In the genomic region with DNA sequence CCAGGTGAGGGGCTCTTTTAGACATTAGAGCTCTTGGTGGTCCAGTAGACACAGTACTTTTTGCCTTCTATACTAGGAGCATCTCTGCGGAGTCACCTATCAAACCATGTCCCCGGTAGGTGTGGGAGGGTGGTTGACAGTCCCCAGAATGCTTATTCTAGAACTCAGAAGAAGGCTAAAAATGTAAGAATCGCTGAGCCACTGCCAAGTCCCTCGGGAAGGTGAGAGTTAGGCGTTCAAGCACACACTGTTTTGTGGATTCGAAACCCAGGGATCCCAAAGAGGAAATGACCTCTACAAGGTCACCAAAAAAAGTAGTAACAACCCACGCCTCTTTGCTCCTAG, we compare ENCODE assay signal across 11 mouse cellular contexts. TPM values are rescaled to one million over a fixed set of nuclear protein-coding genes. Genes with fewer than 3 reads are reported as not detected.
DNase-seq lines count a peak whose midpoint lies in the region; ATAC-seq lines count a peak whose summit lies in the region.
"Had no signal": no experiment of that assay in that cellular context is flagged by ENCODE, and none has a peak within 500 bp of the region (broad histone marks: within the 10 kb centered on the region; RNA-seq: fewer than 3 reads in every experiment).

No protein-coding gene starts in this region.

- 58% methylated on average over 7 of the region's 7 CpGs for WGBS in heart, embryonic 13.5 days

- no peak overlapping the region for H3K4me3 ChIP-seq in heart, embryonic 13.5 days
- H3K4me3 ChIP-seq: limb, embryonic 10.5 days; neural tube, embryonic 15.5 days had no signal

- DNase-seq in cerebellum, adult 9-10 months = peak; percentile 55
- no peak for DNase-seq in cerebellum, postnatal 36 days
- DNase-seq in left cerebral cortex, adult 11 months (ENCODE audit: low spot score) = peak; percentile 57
- no peak for DNase-seq in left cerebral cortex, postnatal 10 days (ENCODE audit: extremely low spot score in 1 of 2, low spot score in 2 of 2)
- DNase-seq in right cerebral cortex, adult 2 months (ENCODE audit: low spot score in 2 of 2) = peak; percentile 76 to 80
- DNase-seq in ovary, postnatal 36 days (ENCODE audit: low spot score) = no peak
- DNase-seq: midbrain, embryonic 14.5 days had no signal

- peak overlapping the region; percentile 66 for H3K9ac ChIP-seq in heart, embryonic 13.5 days
- H3K9ac ChIP-seq: neural tube, embryonic 15.5 days had no signal

- H3K9me3 ChIP-seq in heart, embryonic 13.5 days = no peaks in the 10 kb centered on the region
- H3K9me3 ChIP-seq: limb, embryonic 10.5 days; neural tube, embryonic 15.5 days had no signal

- intact Hi-C loops in left cerebral cortex, postnatal 10 days (cut with DNase I) = no loop called here

- no peak overlapping the region for H3K4me2 ChIP-seq in heart, embryonic 13.5 days
- H3K4me2 ChIP-seq: neural tube, embryonic 15.5 days had no signal

- peak overlapping the region; percentile 84 for H3K27ac ChIP-seq in heart, embryonic 13.5 days (replicated peaks)
- H3K27ac ChIP-seq: limb, embryonic 10.5 days; neural tube, embryonic 15.5 days had no signal

- no peak for ATAC-seq in heart, embryonic 13.5 days (ENCODE audit: extremely low read depth, insufficient number of reproducible peaks, low FRiP score, low TSS enrichment)
- no peak for ATAC-seq in megakaryocyte, adult 5-6 weeks (ENCODE audit: poor library complexity, severe bottlenecking)

- H3K27me3 ChIP-seq in heart, embryonic 13.5 days (replicated peaks) = no peaks in the 10 kb centered on the region
- H3K27me3 ChIP-seq: neural tube, embryonic 15.5 days had no signal

- peaks cover 83% of the 10 kb centered on the region for H3K36me3 ChIP-seq in heart, embryonic 13.5 days
- H3K36me3 ChIP-seq: limb, embryonic 10.5 days; neural tube, embryonic 15.5 days had no signal

- H3K4me1 ChIP-seq in heart, embryonic 13.5 days = peaks cover 48% of the 10 kb centered on the region

RNA-seq across cellular contexts. Expression of a gene that starts 48.7 kb away (rescaled TPM):
- total RNA-seq in left cerebral cortex, postnatal 10 days (2021) = 10 to 100 TPM; 10.5 to 11.3 TPM
- 171 and 182 TPM in 2 replicates for polyA plus RNA-seq in heart, embryonic 13.5 days (2015; fragmentation: Nextera tagmentation; extraction: Ambion mirVana)
- total RNA-seq in megakaryocyte, adult 5-6 weeks (2015) = 0.13 and 0.23 TPM in 2 replicates
- 0.26 and 0.69 TPM in 2 replicates for total RNA-seq in megakaryocyte, adult 5-6 weeks (2017)

RNA-seq across cellular contexts. Expression of a gene that starts 51.0 kb away (rescaled TPM):
- total RNA-seq in left cerebral cortex, postnatal 10 days (2021) = 10 to 100 TPM; 48.7 to 53.1 TPM
- 43.8 and 45.3 TPM in 2 replicates for polyA plus RNA-seq in heart, embryonic 13.5 days (2015; fragmentation: Nextera tagmentation; extraction: Ambion mirVana)
- 53.8 and 57.3 TPM in 2 replicates for total RNA-seq in megakaryocyte, adult 5-6 weeks (2015)
- 67.1 and 70.0 TPM in 2 replicates for total RNA-seq in megakaryocyte, adult 5-6 weeks (2017)

RNA-seq across cellular contexts. Expression of a gene that starts 51.1 kb away (rescaled TPM):
- 10 to 100 TPM; 16.5 to 16.9 TPM for total RNA-seq in left cerebral cortex, postnatal 10 days (2021)
- 25.9 and 26.8 TPM in 2 replicates for polyA plus RNA-seq in heart, embryonic 13.5 days (2015; fragmentation: Nextera tagmentation; extraction: Ambion mirVana)
- 21.5 and 22.1 TPM in 2 replicates for total RNA-seq in megakaryocyte, adult 5-6 weeks (2015)
- 26.3 and 26.5 TPM in 2 replicates for total RNA-seq in megakaryocyte, adult 5-6 weeks (2017)

Comparison
In these comparisons a context has a peak if more than half of its experiments do, and no peak if none do; other contexts are left out.
1. DNase-seq: peak in cerebellum, adult 9-10 months (single experiment), left cerebral cortex, adult 11 months (single experiment) and right cerebral cortex, adult 2 months (2 of 2); none in cerebellum, postnatal 36 days (0 of 2), left cerebral cortex, postnatal 10 days (0 of 2) and ovary, postnatal 36 days (single experiment).
2. RNA of a gene that starts 48.7 kb away (total RNA-seq): 10.5 to 11.3 TPM in left cerebral cortex, postnatal 10 days; 0.13 to 0.69 TPM in megakaryocyte, adult 5-6 weeks; every median in the first group is over 4 times any median in the second.